Mouse (Mus musculus): ENCODE results near the gene Themis. TPM values are rescaled to one million over a fixed set of nuclear protein-coding genes. Genes with fewer than 3 reads are reported as not detected.
A peak's percentile ranks its signal among the peaks of the same experiment; 100 is the strongest.

Themis gene
- total RNA-seq, 2 experiments from 2014 or later, result not detected

DNA sequence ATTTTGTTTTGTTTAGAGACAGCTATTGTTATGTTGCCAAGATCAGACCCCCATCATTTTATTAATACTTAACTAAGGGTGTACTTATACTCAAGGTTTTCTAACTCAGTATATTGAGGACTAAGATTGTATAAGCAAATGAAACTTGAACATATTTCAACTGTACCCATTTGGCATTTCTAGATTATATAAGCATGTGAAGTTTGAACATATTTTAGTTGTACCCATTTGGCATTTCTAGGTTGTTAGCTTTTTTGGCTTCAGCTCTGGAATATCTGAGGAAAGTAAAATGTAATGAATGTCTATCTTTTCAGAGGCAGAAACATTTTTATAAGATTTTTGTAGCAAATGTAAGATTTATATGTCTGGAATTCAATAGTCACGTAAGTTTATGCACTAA is 27.9 kb downstream of the Themis start:
- no peak for DNase-seq (ENCODE audit: extremely low spot score in 1 of 2, low spot score in 2 of 2)
- peak overlapping the region; percentile 83; the same call in 1 of the 2 replicates for H3K27ac ChIP-seq
- no peak overlapping the region for H3K4me3 ChIP-seq
- intact Hi-C loops (cut with DNase I), result loop anchor here (10.0 kb wide), 1 partner anchor 201 kb away; no protein-coding TSS in a partner anchor
- no peak for TF ChIP-seq CTCF (IDR thresholded peaks at IDR 0.05)

GRCm38 (mm10) chr10:28698175-28698574 is 30.0 kb downstream of the Themis start:
- intact Hi-C loops (cut with DNase I), result loop anchor here (10.0 kb wide), 1 partner anchor 203 kb away; no protein-coding TSS in a partner anchor
- Histone ChIP-seq H3K27ac (peak overlapping the region; percentile 81), H3K4me3 (no peak overlapping the region)
- TF ChIP-seq CTCF (IDR thresholded peaks at IDR 0.05), result no peak
- DNase-seq (ENCODE audit: extremely low spot score in 1 of 2, low spot score in 2 of 2), result no peak

- TF ChIP-seq CTCF (IDR thresholded peaks at IDR 0.05), result peak; percentile 4; the same call in 1 of the 2 replicates
- intact Hi-C loops (cut with DNase I), result no loop called here
- no peak overlapping the region for H3K27ac ChIP-seq
- H3K4me3 ChIP-seq, result no peak overlapping the region
- DNase-seq (ENCODE audit: extremely low spot score in 1 of 2, low spot score in 2 of 2), result no peak
Measured at GRCm38 (mm10) chr10:28721828-28722227, 53.7 kb downstream of the Themis start.

DNA sequence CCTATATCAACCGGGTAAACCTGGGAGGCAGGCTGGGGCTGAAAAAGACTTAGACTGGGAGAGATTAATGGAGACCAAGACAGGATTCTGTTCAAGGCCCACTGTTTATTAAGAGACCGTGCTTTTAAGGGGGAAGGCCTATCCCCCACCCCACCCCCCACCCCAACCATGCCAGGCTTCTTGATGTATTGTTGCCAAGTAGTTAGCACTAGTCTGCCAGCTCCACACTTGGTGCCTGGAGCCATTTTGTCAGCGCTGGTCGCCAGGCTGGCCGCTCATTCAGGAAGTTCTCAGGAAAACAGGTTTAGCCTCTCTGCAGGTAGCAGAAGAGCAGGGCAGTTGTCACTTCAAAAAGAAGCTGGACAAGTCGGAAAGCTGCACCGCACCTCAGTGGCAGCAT is 55.1 kb downstream of the Themis start:
- Histone ChIP-seq H3K27ac (no peak overlapping the region), H3K4me3 (no peak overlapping the region)
- intact Hi-C loops (cut with DNase I), result no loop called here
- no peak for DNase-seq (ENCODE audit: extremely low spot score in 1 of 2, low spot score in 2 of 2)
- TF ChIP-seq CTCF (IDR thresholded peaks at IDR 0.05), result no peak

DNA sequence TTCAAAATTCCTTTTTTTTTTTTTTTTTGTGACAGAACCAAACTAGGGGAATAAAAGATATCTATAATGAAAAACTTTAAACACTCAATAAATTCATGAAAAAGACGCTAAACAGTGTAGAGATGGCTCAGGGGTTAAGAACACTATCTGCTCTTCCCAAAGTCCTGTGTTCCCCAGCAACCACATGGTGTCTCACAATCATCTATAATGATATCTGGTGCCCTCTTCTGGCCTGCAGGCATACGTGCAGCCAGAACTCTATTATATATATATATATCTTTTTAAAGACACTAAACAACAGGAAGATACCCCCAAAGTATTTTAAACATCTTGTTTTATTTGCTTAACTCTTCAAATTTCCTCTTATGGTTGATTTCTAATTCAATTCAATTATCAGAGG is 62.0 kb downstream of the Themis start:
- TF ChIP-seq CTCF (IDR thresholded peaks at IDR 0.05), result peak; percentile 67
- Histone ChIP-seq H3K27ac (no peak overlapping the region), H3K4me3 (no peak overlapping the region)
- no peak for DNase-seq (ENCODE audit: extremely low spot score in 1 of 2, low spot score in 2 of 2)
- intact Hi-C loops (cut with DNase I), result loop anchor here (2.0 kb wide), 1 partner anchor 239 kb away; no protein-coding TSS in a partner anchor

DNA sequence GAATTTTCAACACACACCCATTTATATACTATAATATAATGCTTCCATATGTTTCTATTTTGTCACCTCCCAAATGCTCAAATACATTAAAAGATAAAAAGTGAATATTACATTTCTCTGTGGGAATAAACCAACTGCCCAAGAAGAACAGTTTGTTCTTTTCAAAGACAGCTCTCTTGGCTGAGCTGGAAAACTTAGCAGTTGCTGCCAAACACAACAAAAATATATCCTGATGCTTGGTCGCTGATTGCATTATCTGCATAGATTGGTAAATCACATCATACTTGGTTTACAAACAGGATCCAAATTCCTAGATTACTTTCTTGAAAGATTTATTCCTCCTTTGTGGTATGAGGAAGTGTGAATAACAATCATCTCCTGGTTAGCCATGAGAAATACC is 69.8 kb downstream of the Themis start:
- intact Hi-C loops (cut with DNase I), result loop anchor here (5.0 kb wide), 1 partner anchor 104 kb away; no protein-coding TSS in a partner anchor
- no peak for TF ChIP-seq CTCF (IDR thresholded peaks at IDR 0.05)

GRCm38 (mm10) chr10:28746426-28746825 is 78.3 kb downstream of the Themis start:
- Histone ChIP-seq H3K27ac (no peak overlapping the region), H3K4me3 (no peak overlapping the region)
- no peak for TF ChIP-seq CTCF (IDR thresholded peaks at IDR 0.05)
- no peak for DNase-seq (ENCODE audit: extremely low spot score in 1 of 2, low spot score in 2 of 2)
- intact Hi-C loops (cut with DNase I), result no loop called here

More for the DNA sequence above, 69.8 kb downstream of the Themis start:
- Histone ChIP-seq H3K27ac (no peak overlapping the region), H3K4me3 (no peak overlapping the region)
- no peak for DNase-seq (ENCODE audit: extremely low spot score in 1 of 2, low spot score in 2 of 2)

DNA sequence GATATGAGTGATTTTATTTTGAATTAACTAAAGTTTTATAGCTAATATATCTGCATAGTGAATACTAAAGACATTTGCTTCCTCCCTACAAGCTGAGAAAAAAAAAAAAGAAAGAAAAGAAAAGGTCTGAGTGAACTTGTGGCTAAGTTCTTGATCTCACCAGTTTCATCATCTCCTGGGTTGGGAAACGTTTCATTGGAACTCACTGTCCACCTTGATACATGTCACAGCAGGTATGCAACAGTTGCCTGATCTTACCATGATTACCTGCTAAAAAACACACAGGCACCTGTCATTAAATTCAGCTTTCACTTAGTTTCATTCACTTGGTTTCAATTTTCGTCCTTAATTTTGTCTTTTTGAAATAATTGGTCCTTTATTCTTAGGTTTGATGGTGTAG is 85.2 kb downstream of the Themis start:
- no peak overlapping the region for H3K4me3 ChIP-seq
- no peak for DNase-seq (ENCODE audit: extremely low spot score in 1 of 2, low spot score in 2 of 2)
- no peak for TF ChIP-seq CTCF (IDR thresholded peaks at IDR 0.05)
- intact Hi-C loops (cut with DNase I), result no loop called here
- no peak overlapping the region for H3K27ac ChIP-seq

- no peak overlapping the region for H3K4me3 ChIP-seq
- no peak for TF ChIP-seq CTCF (IDR thresholded peaks at IDR 0.05)
- intact Hi-C loops (cut with DNase I), result no loop called here
- no peak for DNase-seq (ENCODE audit: extremely low spot score in 1 of 2, low spot score in 2 of 2)
- no peak overlapping the region for H3K27ac ChIP-seq
Measured at GRCm38 (mm10) chr10:28754927-28755326, 86.8 kb downstream of the Themis start.

DNA sequence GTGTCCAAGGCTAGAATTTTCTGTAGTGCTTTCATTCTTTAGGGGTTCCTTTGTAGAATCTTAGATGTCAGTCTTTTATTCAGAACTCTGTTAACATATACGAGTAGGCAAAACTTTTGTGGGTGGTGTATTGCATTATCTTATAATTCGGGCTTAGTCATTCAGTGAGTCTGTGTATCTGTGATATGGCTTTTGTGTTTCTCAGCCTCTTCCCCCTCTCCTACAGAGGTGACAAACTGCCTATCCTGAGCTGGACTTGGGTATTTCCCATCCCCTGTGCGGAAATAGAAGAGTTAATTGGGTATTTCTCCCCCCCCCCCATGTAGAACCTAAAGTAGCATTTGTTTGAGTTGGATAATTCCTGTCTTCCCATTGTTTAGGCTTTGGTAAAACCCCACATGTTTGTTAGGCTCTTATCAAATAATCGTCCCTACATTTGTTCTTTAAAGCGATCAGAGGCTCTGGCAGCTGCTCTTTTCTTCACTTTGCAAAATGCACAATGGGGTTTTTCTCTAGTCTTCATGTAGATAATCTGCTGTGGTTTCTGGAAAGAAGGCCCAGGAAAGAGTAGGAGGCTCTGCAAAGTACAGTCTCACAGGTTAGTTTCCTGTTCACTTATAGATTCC is 108.7 kb downstream of the Themis start:
- no peak for DNase-seq (ENCODE audit: extremely low spot score in 1 of 2, low spot score in 2 of 2)
- no peak overlapping the region for H3K27ac ChIP-seq
- TF ChIP-seq CTCF (IDR thresholded peaks at IDR 0.05), result no peak
- intact Hi-C loops (cut with DNase I), result no loop called here
- H3K4me3 ChIP-seq, result no peak overlapping the region

DNA sequence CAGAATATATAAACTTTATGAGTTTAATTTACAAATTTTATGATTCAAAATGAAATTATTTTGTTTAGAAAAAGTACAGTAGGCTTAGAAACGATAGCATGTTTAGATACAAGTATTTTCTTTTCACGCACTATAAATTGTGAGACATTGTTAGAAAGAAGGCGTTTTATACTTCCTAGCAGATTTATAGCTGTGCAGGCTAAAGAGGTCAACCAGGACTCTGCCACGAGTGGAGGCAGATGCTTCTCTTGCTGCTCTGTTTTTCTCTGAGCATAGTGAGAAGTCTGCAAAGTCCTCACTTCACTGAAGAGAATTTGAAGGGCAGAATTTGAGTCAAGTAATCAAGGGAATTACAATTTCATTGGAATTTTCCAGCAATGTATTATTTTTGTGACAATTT is 131.3 kb downstream of the Themis start:
- H3K27ac ChIP-seq, result no peak overlapping the region
- no peak for DNase-seq (ENCODE audit: extremely low spot score in 1 of 2, low spot score in 2 of 2)
- intact Hi-C loops (cut with DNase I), result no loop called here
- H3K4me3 ChIP-seq, result no peak overlapping the region
- TF ChIP-seq CTCF (IDR thresholded peaks at IDR 0.05), result no peak

DNA sequence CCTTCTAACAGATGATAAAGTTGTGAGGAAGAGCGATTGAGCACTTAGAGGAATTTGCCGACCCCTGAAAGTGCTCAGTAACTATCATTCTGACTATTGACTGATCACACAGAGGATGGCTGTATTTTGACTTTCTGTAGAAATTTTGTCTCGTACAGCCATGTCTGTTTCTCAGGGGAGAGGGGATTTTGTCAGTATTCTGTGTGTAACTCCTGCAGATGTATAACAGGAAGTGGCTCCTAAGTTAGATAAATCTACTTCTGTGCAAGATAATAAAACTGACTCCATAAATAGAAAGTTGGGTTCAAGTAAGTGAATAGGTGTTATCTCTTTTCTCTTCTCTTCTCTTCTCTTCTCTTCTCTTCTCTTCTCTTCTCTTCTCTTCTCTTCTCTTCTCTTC is 137.0 kb downstream of the Themis start:
- no peak for DNase-seq (ENCODE audit: extremely low spot score in 1 of 2, low spot score in 2 of 2)
- intact Hi-C loops (cut with DNase I), result no loop called here
- TF ChIP-seq CTCF (IDR thresholded peaks at IDR 0.05), result no peak
- Histone ChIP-seq H3K4me3 (no peak overlapping the region), H3K27ac (no peak overlapping the region)

DNA sequence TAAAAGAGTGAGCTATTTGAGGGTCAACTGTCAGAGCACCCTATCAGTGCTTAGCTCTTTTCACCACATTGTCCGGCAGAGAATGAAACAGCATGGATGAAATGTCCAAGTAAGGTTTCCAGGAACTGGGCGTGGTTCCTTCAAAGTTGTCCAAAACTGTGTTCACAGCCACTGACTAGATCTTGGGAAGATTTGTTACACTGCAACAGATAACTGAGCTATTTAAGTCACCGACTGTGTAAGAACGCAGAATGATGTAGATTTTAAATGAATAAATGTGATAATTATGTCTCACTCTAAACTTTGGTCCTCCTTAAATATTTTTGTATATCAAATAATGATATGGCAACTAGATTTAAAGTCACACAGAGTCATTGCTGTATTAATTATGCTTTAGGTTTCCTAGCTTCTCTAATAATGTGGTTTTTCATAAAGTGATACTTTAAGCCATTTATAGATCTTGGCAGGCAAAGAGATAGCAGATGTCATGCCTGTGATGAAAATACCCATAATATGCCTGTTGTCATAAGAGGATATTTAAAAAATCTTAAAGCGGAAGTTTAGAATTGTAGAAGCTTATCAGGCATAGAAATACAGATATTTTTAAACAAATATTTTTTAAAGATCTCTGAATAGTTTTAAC is 143.9 kb downstream of the Themis start:
- no peak for TF ChIP-seq CTCF (IDR thresholded peaks at IDR 0.05)
- intact Hi-C loops (cut with DNase I), result no loop called here
- H3K4me3 ChIP-seq, result no peak overlapping the region
- no peak overlapping the region for H3K27ac ChIP-seq
- DNase-seq (ENCODE audit: extremely low spot score in 1 of 2, low spot score in 2 of 2), result no peak

Data from left cerebral cortex, adult 2 months (tissue).